Mouse (Mus musculus): ENCODE measurements around the gene Tmem255b.

The Tmem255b gene

DNA sequence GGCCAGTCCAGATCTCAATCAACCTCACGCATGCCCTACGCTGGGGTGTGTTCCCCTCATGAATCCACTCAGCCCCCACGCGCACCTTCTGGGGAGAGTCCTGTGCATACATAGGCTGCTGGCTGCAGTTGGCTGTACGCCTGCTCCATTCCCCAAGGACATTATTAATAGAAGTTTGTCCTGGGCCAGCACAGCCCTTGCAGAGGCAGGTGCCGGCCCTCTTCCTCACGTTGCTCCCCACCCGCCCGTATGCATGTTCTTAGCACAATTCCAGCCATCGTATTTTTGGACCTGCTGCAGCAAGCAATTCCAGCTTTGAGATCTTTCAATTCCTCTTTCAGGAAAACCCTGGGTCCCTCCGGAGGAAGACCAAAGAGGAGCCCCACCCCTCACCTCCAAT, 58.0 kb downstream of the Tmem255b start:
- peak; percentile 71 for DNase-seq

DNA sequence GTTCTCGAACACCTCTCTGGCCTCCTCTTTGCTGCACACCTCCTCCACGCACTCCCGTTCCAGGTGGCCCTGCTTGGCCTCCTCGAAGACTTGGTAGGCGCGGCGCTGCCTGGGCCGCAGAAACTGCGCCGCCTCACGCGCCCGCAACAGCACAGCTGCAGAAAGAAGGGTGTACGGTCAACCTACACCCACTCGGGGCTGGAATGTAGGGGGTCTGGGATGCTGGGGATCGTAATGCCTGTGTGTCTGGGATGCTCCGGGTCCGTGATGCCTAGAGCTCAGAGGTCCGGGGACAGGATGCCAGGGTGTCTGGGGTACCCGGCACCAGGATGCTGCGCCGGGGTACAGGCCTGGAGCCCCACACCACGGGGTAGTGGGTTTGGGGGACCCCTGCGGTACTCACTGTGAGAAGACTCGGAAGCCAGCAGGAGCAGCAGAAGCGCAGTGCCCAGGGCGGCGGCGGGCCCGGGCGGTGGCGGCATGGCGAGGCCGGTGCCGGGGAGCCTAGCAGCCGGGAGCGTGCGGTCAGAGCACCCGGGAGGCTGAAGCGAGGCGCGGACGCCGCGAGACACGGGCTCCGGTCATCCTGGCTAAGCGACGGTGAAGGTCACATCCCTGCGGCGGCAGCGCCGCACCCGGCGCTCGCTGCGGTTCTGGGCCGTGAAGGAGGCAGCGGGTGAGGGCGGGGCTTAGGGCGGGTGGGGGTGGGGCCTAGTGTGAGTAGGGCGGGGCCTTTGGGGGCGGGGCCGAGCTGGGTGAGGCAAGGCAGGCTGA, 59.1 kb downstream of the Tmem255b start, which contains the start of gene Gas6:
Gene Gas6 (minus strand): TSS at position 633 of the 774 bp plus-strand sequence.
- peak; percentile 79 for DNase-seq

DNA sequence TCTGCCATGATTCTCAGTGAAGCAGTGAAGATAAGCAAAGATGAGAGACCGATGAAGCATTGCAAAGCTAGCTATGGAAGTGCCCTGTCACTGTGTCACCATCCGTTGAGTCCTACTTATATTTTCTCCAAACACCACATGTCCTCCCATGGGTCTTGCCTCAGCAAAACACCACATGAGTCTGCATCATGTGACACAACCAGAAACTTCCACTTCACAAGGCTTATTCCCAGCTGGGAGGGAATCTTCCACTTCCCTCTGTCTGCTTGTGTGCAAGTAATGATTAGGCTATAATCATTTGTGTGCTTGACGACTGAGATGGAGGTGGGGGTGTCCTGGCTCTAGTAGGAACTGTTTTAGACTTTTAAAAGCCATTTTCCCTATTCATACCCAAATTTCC, 66.2 kb downstream of the Tmem255b start:
- DNase-seq = no peak

DNA sequence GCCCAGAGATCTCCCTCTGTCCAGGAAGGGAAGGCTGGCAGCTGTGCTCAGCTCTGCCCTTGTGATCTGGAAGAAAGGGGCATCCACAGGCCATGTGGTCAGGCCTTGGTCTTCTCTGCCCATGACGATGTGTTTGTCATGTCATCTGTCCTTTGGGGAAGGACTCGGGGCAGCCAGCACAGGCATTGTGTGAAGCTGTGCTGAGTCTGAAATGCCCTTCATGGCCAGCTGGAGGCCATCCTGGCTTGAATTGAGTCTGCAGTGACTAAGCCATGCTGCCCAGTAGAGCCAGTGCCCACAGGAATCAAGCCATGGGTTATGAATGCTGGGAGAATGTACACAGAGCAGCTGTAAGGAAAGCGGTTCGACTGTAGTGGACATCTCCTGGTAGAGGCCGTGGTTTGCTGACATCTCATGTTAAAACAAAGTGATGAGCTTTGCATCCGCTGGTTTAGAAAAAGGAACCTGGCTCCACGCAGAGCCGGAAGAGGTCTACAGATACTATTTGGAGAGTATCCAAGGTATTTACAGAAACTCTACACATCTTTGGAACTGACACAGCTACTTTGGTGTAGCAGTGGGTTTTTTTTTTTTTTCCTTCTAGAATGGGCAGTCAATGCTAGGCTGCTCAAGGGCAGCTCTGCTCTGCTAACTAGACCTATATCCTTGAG, 69.1 kb downstream of the Tmem255b start:
- DNase-seq = no peak

DNA sequence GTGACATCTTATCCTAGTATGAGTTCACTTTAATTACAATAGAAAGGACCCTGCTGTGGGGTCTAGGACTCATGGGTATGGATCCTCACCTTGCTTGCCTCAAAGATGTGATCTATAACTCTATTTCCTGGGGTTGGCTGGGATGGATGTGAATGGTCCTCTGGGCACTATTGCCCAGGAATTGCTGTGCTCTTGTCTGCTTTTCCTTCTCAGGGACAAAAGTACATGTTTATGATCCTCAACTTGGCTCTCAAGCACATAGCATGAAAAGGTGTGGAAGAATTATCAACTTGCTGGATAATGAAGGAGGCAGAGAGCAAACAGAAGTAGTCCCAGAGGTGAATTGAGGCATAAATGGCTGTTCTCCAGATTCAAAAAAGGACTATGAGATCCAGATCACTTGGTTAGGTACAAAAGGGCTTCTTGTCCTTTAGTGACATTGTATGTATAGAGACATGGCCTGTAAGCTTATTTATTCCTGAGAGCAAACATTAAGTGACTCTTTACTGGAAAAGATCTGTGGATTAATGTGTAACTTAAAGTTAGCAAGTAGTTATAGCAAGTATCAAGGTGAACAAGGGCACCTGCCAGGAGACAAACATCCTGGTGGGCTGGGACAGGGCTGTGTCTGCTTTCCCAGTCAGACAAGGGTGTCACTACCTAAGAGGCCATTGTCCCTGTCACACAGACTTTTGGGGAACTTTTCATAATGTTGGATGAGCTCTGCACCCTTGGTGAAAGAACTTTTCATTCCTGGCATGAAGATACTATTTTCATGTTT, 70.1 kb downstream of the Tmem255b start:
- DNase-seq = no peak

DNA sequence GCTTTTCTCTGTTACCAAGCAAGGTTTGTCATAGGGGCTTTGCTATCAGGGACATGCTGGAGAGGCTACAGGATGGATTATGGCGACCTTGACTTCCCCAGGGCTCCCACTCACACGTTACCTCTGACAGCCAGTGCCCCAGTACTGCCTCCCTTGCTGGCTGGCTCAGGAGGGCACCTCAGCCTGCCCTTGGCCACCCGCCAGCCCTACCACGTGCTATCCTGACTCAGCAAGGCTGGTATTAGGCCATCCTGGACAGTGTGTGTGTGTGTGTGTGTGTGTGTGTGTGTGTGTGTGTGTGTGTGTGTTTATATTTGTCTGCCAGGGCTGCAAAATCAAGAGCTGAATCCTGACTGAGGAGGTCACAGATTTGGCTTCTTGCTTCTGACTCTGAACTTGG, 71.9 kb downstream of the Tmem255b start:
- peak; percentile 94 for DNase-seq

DNA sequence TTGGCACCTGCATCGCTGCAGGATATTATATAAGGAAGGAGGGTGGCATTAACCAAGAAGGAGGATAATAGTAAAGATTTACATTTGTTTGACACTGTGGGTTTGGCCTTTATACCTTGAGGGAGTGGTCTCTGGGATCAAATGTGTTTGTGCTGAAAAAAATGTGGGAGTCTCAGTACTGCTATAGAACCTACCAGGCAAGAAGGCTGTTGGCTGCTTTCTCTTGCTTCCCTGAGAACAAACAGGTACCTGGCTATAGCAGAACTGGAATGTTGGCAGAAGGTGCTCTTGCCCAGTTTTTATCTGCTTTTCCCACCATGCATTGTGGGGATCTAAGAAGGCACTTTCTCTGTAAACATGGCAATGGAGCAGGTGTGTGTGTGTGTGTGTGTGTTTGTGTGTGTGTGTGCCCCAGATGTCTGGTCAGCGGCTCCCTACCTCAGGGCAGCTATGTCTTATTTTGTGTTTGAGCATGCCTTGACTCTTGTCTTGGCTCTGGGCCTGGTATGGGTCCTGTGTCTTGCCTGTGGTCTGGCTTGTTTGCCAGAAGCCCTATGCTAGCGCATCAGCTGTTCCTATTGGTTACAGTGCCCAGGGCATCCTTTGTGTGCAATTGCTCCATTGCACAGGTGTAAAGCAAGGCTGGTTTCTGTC, 72.4 kb downstream of the Tmem255b start:
- no peak for DNase-seq

DNA sequence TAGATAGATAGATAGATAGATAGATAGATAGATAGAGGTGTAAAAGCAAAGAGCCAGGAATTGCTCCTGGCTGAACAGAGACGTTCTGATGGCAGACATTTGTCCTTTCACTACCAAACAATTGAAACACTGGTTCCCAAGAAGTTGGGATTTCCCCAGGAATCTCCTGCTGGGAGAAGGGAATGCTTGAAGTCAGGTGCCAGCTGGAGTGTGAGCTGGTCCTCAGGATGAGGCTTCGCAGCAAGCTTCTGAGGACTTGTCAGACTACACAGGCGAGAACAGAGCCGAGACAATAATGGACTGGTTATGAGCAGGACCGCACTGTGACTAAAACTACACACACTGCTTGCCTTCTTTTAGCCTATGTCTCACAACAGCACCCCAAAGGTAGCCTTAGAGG, 77.0 kb downstream of the Tmem255b start:
- no peak for DNase-seq

DNA sequence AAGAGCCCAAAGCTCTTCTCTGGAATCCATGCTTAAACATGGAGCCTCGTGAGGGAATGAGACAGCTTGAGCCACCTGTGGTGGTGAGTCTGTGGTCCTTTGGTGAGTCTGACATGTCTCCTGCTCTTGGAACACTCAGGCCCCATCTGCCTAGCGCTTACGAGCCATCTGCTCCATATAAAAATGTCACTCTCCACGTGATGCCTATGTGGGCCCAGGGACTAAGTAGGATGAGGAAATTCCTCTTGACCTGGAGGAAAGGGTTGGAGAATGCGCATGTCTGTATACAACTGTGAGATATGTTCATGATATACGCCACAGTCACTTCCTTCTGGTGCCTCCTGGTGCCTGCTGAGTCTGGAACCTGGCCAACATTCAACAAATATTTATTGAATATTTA, 77.7 kb downstream of the Tmem255b start:
- DNase-seq = no peak

DNA sequence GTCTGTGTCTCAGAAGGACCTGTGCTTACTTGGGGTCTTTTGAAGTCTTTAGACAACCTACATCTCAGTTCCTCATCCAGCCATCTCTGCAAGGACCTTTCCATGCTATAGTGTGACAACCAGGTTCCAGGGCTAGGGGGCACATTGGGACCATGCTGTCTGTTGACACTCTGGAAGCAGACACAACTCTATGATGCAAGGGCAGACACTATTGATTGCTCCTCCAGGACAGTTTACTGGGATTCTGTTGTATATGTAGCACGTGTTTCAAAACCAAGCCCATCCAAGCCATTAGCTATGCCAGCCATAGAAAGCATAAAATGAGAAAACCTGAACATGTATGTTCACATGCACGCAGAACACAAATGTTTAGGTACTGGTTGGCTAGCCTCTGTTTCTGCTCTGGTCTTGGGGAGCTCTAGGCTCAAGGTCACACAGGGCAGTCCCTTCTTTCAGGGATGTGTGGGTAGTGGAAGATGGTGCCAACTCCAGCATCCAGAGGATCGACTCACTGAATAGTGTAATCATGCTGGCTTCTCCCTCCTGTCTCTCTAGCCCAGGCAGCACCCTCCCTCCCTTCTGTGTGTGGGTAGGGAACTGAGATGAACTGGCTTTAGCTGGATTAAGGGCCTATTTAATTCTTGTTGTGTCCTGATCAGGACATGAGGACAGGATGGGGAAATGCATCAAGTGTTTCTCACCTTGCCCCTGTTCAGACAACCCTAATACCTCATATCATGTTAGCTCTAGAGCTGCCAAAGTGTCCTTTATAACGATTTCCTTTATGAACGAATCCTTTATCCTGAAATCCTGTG, 78.8 kb downstream of the Tmem255b start:
- no peak for DNase-seq

DNA sequence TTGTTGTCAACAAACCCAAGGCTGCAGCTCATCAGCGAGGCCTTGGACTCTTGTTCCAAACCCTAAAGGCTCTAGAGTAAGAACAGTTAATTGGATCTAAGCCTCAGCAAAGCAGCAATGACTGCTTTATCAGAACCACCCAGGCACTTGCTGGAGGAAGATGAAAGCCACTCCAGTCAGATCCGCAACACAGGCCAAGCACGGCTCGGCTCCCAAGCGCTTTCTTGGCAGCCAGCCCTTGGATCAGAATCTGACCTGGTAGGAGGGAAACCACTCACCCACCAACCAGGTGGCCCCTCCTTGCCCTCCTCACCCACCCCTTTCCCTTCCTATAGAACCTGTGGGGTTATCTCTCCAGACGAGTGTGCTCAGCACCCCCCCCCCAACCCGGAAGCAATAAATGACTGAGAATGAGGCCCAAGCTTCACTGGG, 81.0 kb downstream of the Tmem255b start:
- peak; percentile 64 for DNase-seq

DNA sequence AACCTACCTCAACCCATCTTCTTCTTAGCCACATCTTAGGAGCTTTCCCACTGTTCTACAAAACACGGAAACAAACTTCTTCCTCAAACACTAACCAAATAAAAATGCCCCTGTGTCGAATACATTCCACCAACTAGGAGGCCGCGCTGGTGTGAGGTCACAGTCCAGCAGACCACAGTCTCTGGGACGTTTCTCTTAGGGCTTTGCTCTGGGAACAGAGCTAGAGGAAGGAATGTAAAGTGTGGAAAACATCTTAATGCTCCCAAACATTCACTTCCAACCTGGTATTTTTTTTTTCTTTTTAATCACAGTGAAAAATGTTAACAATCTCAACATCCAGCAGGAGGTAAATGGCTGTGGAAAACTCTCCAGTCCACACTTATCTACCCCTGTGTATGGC, 81.7 kb downstream of the Tmem255b start:
- no peak for DNase-seq

DNA sequence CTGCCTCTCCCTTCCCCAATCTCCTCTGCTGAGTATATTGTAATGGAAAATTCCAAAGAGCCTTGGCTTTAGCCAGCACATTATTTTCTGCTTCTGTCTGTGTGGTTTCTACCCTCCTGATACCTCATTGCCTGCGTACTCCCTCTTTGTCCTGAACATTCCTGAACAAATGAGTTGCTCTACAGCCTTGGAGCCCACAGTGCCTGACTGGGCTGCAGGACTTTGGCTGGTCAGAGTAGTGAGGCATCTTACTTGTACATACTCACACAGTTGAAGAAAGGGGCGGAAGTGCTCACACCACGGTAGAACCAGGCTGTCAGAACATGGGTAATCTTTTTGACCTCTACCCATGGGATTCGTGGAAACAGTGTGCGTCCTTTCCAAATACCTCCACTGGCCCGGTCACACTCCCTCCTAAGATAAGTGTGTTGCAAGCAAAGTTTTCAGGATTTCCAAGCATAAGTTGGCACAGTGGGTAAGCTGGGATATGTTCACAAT, 82.3 kb downstream of the Tmem255b start:
- no peak for DNase-seq
